Mouse (Mus musculus) lung, adult 2 months (tissue): ENCODE data around the gene Lcorl.

Experiments
- CTCF ChIP-seq: fragments of 200-500 bp; IDR thresholded peaks from 2 replicates; pipeline ENCODE4 v1.5.1; 2011; ENCODE audit warnings: mild to moderate bottlenecking, low read length, control low read depth; ENCODE audit not compliant: insufficient read depth
- POLR2A ChIP-seq: fragments of 200-500 bp; IDR thresholded peaks from 2 replicates; pipeline ENCODE4 v1.6.1; 2011; ENCODE audit warnings: low read depth, mild to moderate bottlenecking, control low read depth, low read length, borderline replicate concordance; ENCODE audit errors: extremely low read depth

DNA sequence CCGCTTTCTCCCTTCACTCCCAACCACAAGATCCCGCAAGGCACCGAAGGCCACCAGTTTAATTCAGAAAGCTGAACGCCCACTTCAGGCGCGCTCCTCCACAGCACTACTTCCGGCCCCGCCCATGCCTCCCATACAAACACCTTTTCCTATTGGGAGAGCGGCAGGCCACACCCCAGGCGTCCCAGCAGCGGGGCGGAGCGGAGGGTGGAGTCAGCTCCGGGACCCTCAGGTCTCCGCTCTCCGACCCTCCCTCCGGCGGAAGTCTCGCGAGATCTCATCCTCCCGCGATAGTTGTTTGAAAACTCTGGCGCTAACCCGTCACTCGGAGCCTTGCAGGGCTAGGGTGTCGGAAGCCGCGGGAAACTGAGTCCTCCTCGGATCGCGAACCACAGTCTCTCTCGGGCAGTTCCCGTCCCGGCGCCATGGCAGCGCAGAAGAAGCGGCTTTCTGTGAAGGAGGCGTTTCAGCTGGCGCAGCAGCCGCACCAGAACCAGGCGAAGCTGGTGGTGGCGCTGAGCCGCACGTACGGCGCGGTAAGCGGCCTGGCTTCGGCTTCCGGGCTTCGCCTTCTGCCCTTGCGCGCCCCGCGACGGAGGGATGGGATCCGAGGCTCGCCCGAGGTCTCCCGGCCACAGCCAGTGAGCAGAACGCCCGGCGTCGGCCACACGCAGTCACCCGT, 187.7 kb downstream of the Lcorl start, which contains the start of gene Ncapg:
- TF ChIP-seq POLR2A (peak; percentile 38; the same call in 1 of the 2 replicates), CTCF (no peak)
